Mouse (Mus musculus) kidney, adult 2 months (tissue): ENCODE results near the gene Klrb1b.
"Not testable (repeated sequence)": the region's sequence is repeated elsewhere in the genome, so short reads cannot be mapped to it uniquely, and the experiment has no call there.

Experiments
- CTCF ChIP-seq: fragments of 200-500 bp; conservative IDR thresholded peaks from 2 replicates; pipeline ENCODE4 v1.5.1; 2011; ENCODE audit warnings: low read depth, mild to moderate bottlenecking, control low read depth, low read length, moderate library complexity, mixed read lengths; ENCODE audit not compliant: insufficient read depth, insufficient read length
- POLR2A ChIP-seq: fragments of 200-500 bp; IDR thresholded peaks from one replicate; pipeline ENCODE4 v1.6.1; 2011; ENCODE audit warnings: low read depth, low read length, control low read depth

DNA sequence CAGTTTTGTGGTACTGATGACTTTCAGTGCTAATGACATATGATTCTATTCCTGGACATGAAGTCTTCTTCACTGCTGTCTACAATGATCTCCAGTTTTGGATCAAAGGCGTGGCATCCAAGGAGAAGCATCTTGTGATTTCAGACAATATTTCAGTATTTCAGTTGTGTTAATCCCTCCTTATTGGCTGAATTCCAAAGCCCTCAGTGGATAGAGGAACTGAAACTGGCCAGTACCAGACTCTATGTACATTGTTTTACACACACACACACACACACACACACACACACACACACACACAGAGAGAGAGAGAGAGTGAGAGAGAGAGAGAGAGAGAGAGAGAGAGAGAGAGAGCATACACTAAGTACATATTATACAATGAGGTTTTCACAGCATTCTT is 39.7 kb downstream of the Klrb1b start:
- TF ChIP-seq POLR2A, CTCF: not testable (repeated sequence)
